Mouse (Mus musculus): ENCODE data around the gene Plk3. TPM values are rescaled to one million over a fixed set of nuclear protein-coding genes. Genes with fewer than 3 reads are reported as not detected.
A peak's percentile ranks its signal among the peaks of the same experiment; 100 is the strongest.
"Not testable (repeated sequence)": the region's sequence is repeated elsewhere in the genome, so short reads cannot be mapped to it uniquely, and the experiment has no call there.

Gene Plk3
- polyA plus RNA-seq (2015; fragmentation: Nextera tagmentation; extraction: Ambion mirVana), result 3.1 and 3.7 TPM in 2 replicates

DNA sequence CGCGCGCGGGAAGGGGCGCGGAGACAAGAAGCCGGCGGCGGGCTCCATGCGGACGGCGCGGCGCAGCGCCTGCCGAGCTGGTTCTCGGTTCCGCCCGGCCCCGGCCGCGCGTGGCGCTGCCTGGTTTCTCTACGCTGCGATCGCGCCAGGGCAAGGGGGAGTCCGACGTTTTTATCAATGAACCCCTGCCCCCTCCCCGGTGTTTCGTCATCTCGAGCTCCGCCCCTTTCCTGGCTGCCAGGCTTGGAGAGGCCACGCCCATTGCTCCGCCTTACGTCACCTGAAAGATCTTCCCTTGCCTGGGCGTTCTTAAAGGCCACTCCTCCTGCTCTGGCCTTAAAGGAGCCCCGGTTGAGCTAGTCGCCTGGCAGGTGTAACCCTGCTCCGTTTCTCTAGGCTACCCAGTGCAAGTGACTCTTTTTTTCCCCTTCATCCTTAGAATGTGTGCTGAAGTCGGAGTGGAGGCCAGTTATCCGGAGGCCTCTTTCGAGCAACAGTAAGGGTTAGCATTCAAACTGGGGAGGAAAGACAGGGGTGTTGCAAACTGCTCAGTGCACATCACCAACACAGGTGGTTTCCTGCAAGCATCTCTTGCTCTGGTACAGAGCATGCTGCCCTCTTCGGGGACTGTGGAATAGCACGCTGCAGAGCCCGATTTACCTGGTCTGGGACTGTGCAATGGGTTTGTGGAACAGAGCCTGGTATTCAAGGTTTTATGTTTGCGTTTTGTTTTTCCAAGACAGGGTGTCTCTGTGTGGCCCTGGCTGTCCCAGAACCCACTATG, at the start of gene Plk3:
Gene Plk3 (minus strand): TSS at position 147 of the 784 bp plus-strand sequence.
- peaks cover 15% of the 10 kb centered on the region for H3K27me3 ChIP-seq (ENCODE audit: insufficient read depth, low read length)
- no peaks in the 10 kb centered on the region for H3K9me3 ChIP-seq (ENCODE audit: low read length)
- H3K4me3 ChIP-seq (ENCODE audit: low read length), result peak within 1 kb of the TSS; percentile 77
- H3K36me3 ChIP-seq (ENCODE audit: insufficient read depth, low read length), result no peaks in the 10 kb centered on the region
- H3K4me2 ChIP-seq (replicated peaks; ENCODE audit: low read depth, low read length), result peak within 1 kb of the TSS; percentile 98
- 1% methylated on average over 40 of the region's 48 CpGs for WGBS
- peak within 1 kb of the TSS; percentile 87 for H3K9ac ChIP-seq (replicated peaks; ENCODE audit: low read length)
- no peak within 1 kb of the TSS for H3K27ac ChIP-seq (ENCODE audit: low read length)
- ATAC-seq (ENCODE audit: low FRiP score, low TSS enrichment), result peak; percentile 93
- peaks cover 15% of the 10 kb centered on the region for H3K4me1 ChIP-seq (ENCODE audit: insufficient read depth, low read length)

DNA sequence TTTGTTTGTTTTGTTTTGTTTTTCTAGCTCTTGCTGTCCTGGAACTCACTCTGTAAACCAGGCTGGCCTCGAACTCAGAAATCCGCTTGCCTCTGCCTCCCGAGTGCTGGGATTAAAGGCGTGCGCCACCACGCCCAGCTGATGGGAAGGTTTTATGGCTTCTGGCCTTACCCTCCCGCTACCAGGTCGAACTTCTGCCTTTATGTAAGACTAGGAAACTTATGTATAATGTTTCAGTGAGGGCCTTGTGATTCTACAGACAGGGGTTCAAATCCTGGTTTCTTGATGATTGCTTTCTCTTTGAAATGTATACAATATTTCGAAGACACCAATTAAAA, 49.0 kb upstream of the Plk3 start:
- H3K27ac ChIP-seq (ENCODE audit: low read length), result peak overlapping the region; percentile 65; the same call in 1 of the 2 replicates
- H3K9ac ChIP-seq (replicated peaks; ENCODE audit: low read length), result peak overlapping the region; percentile 77
- peaks cover 22% of the 10 kb centered on the region for H3K36me3 ChIP-seq (ENCODE audit: insufficient read depth, low read length)
- H3K4me3 ChIP-seq (ENCODE audit: low read length), result peak overlapping the region; percentile 89
- WGBS, result 12% methylated on average over 9 of the region's 9 CpGs
- peak; percentile 50 for ATAC-seq (ENCODE audit: low FRiP score, low TSS enrichment)
- H3K9me3 ChIP-seq (ENCODE audit: low read length); H3K27me3 ChIP-seq (ENCODE audit: insufficient read depth, low read length): not testable (repeated sequence)
- H3K4me2 ChIP-seq (replicated peaks; ENCODE audit: low read depth, low read length), result peak overlapping the region; percentile 74
- H3K4me1 ChIP-seq (ENCODE audit: insufficient read depth, low read length), result peaks cover 12% of the 10 kb centered on the region

GRCm38 (mm10) chr4:117181863-117182758, 48.3 kb upstream of the Plk3 start, which contains the start of gene Kif2c:
TSS of gene Kif2c (minus strand) at chr4:117182639.
- Histone ChIP-seq H3K4me2 (replicated peaks; ENCODE audit: low read depth, low read length) (peak within 1 kb of the TSS; percentile 74), H3K4me3 (ENCODE audit: low read length) (peak within 1 kb of the TSS; percentile 89), H3K9me3 (ENCODE audit: low read length) (no peaks in the 10 kb centered on the region), H3K27ac (ENCODE audit: low read length) (peak within 1 kb of the TSS; percentile 81), H3K4me1 (ENCODE audit: insufficient read depth, low read length) (peaks cover 12% of the 10 kb centered on the region), H3K27me3 (ENCODE audit: insufficient read depth, low read length) (no peaks in the 10 kb centered on the region), H3K9ac (replicated peaks; ENCODE audit: low read length) (peak within 1 kb of the TSS; percentile 78), H3K36me3 (ENCODE audit: insufficient read depth, low read length) (peaks cover 28% of the 10 kb centered on the region)
- ATAC-seq (ENCODE audit: low FRiP score, low TSS enrichment), result peak; percentile 98
- 1% methylated on average over 42 of the region's 42 CpGs for WGBS

DNA sequence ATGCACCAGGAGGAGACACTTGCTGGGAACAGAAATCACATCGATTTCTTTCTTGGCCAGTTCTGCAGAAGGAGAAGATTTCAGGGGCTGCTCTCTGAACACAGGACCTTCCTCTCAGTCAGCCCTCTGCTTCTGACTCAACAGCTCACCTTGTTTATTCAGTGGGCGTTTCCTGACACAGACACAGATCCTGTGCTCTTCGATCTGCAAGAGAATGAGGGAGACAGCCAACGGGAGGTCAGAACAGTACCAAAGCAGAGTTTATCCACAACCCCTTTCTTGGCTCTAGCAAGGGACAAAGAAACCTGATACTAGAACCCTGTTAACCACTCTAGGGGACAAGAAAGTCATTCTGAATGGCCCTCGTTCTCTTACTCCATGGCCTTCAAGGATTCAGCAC, 36.2 kb upstream of the Plk3 start:
- ATAC-seq (ENCODE audit: low FRiP score, low TSS enrichment), result no peak
- H3K27ac ChIP-seq (ENCODE audit: low read length), result no peak overlapping the region
- H3K9me3 ChIP-seq (ENCODE audit: low read length), result no peaks in the 10 kb centered on the region
- peaks cover 89% of the 10 kb centered on the region for H3K36me3 ChIP-seq (ENCODE audit: insufficient read depth, low read length)
- no peaks in the 10 kb centered on the region for H3K4me1 ChIP-seq (ENCODE audit: insufficient read depth, low read length)
- H3K9ac ChIP-seq (replicated peaks; ENCODE audit: low read length), result no peak overlapping the region
- H3K27me3 ChIP-seq (ENCODE audit: insufficient read depth, low read length), result no peaks in the 10 kb centered on the region
- 84% methylated on average over 5 of the region's 5 CpGs for WGBS
- H3K4me3 ChIP-seq (ENCODE audit: low read length), result no peak overlapping the region
- H3K4me2 ChIP-seq (replicated peaks; ENCODE audit: low read depth, low read length), result no peak overlapping the region

GRCm38 (mm10) chr4:117161183-117161582, 27.4 kb upstream of the Plk3 start:
- Histone ChIP-seq H3K9me3 (ENCODE audit: low read length) (no peaks in the 10 kb centered on the region), H3K36me3 (ENCODE audit: insufficient read depth, low read length) (peaks cover 60% of the 10 kb centered on the region)

DNA sequence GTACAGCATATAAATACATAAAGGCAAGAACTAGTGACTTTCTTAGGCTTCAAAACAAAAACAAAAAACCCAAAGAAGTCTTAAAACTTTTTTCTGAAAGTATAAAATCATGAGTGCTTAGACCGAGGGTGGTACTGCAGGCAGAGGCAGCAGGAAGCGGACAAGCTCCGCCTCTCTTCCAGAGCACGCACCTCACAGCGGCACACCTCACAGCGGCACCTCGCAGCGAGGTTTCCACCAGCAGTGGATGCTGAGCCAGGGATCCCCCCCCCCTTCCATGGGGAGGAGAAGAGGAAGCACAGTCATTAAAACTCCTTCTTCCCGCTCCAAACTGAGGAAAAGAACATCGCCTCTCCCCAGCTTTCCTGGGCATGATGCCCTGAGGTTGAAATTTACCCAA, 25.9 kb upstream of the Plk3 start:
- Histone ChIP-seq H3K4me2 (replicated peaks; ENCODE audit: low read depth, low read length) (no peak overlapping the region), H3K9ac (replicated peaks; ENCODE audit: low read length) (no peak overlapping the region), H3K4me3 (ENCODE audit: low read length) (no peak overlapping the region), H3K27ac (ENCODE audit: low read length) (no peak overlapping the region), H3K4me1 (ENCODE audit: insufficient read depth, low read length) (peaks cover under 1% of the 10 kb centered on the region; the same call in 1 of the 2 replicates), H3K36me3 (ENCODE audit: insufficient read depth, low read length) (peaks cover 47% of the 10 kb centered on the region), H3K9me3 (ENCODE audit: low read length) (no peaks in the 10 kb centered on the region), H3K27me3 (ENCODE audit: insufficient read depth, low read length) (no peaks in the 10 kb centered on the region)
- no peak for ATAC-seq (ENCODE audit: low FRiP score, low TSS enrichment)
- 82% methylated on average over 10 of the region's 10 CpGs for WGBS

More at GRCm38 (mm10) chr4:117161183-117161582, 27.4 kb upstream of the Plk3 start:
- H3K27ac ChIP-seq (ENCODE audit: low read length), result no peak overlapping the region
- ATAC-seq (ENCODE audit: low FRiP score, low TSS enrichment), result no peak
- H3K4me1 ChIP-seq (ENCODE audit: insufficient read depth, low read length), result no peaks in the 10 kb centered on the region
- WGBS, result 65% methylated on average over 4 of the region's 4 CpGs
- H3K27me3 ChIP-seq (ENCODE audit: insufficient read depth, low read length), result no peaks in the 10 kb centered on the region
- no peak overlapping the region for H3K4me2 ChIP-seq (replicated peaks; ENCODE audit: low read depth, low read length)
- no peak overlapping the region for H3K9ac ChIP-seq (replicated peaks; ENCODE audit: low read length)
- H3K4me3 ChIP-seq (ENCODE audit: low read length), result no peak overlapping the region

DNA sequence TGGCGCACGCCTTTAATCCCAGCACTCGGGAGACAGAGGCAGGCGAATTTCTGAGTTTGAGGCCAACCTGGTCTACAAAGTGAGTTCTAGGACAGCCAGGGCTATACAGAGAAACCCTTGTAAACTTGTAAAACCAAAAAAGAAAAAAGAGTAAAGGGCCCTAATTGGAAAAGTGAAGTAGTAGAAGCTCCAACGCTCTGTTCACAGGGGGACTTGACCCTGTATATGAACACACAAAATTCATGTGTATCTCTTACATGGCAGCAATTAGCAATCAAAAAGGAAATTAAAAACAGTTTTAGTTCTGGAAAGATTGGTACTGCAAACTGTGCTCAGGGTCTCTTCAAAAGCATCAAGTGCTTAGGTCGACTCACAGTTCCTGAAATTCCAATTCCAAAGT, 22.6 kb upstream of the Plk3 start:
- Histone ChIP-seq H3K36me3 (ENCODE audit: insufficient read depth, low read length) (peaks cover 52% of the 10 kb centered on the region), H3K9me3 (ENCODE audit: low read length) (no peaks in the 10 kb centered on the region), H3K4me1 (ENCODE audit: insufficient read depth, low read length) (peaks cover 16% of the 10 kb centered on the region), H3K27ac (ENCODE audit: low read length) (peak overlapping the region; percentile 92; the same call in 1 of the 2 replicates), H3K9ac (replicated peaks; ENCODE audit: low read length) (peak overlapping the region; percentile 99), H3K27me3 (ENCODE audit: insufficient read depth, low read length) (no peaks in the 10 kb centered on the region), H3K4me2 (replicated peaks; ENCODE audit: low read depth, low read length) (peak overlapping the region; percentile 62), H3K4me3 (ENCODE audit: low read length) (peak overlapping the region; percentile 85)
- WGBS, result 28% methylated on average over 6 of the region's 6 CpGs
- no peak for ATAC-seq (ENCODE audit: low FRiP score, low TSS enrichment)

DNA sequence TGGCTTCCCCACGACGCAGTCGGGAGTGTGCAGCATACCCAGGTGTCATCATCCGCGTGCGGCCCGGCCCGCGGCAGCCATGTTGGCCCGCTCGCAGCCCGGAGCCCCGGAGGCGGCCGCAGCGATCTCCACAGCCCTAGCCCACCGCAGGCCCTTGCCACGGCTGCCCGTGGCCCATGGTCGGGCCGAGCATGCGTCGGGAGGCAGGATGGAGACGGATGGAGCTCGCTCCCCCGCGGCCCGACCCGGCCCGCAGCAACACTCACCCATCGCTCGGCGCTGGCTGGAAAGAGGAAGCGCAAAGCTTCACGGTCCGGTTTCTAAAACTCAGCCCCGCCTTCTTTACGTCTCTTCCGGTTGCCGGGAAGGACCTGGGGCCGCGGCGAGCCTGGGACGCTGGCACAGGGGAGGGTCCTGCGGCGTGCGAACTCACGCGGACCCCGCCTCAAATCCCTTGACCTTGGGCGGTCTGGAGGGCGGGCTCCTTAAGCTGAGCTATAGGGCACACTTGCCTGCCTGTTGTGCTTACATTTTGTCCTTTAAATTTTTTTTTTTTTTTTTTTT, 22.1 kb upstream of the Plk3 start, which contains the start of gene Rps8:
Gene Rps8 (minus strand): TSS at position 452 of the 564 bp plus-strand sequence.
- H3K4me3 ChIP-seq (ENCODE audit: low read length), result peak within 1 kb of the TSS; percentile 85
- peak; percentile 96 for ATAC-seq (ENCODE audit: low FRiP score, low TSS enrichment)
- peak within 1 kb of the TSS; percentile 99 for H3K9ac ChIP-seq (replicated peaks; ENCODE audit: low read length)
- 0% methylated on average over 52 of the region's 52 CpGs for WGBS
- no peaks in the 10 kb centered on the region for H3K9me3 ChIP-seq (ENCODE audit: low read length)
- H3K4me1 ChIP-seq (ENCODE audit: insufficient read depth, low read length), result peaks cover 16% of the 10 kb centered on the region
- peaks cover 52% of the 10 kb centered on the region for H3K36me3 ChIP-seq (ENCODE audit: insufficient read depth, low read length)
- H3K4me2 ChIP-seq (replicated peaks; ENCODE audit: low read depth, low read length), result peak within 1 kb of the TSS; percentile 62
- no peaks in the 10 kb centered on the region for H3K27me3 ChIP-seq (ENCODE audit: insufficient read depth, low read length)
- peak within 1 kb of the TSS; percentile 92 for H3K27ac ChIP-seq (ENCODE audit: low read length)

- ATAC-seq (ENCODE audit: low FRiP score, low TSS enrichment), result peak; percentile 6; the same call in 1 of the 2 replicates
- Histone ChIP-seq H3K9me3 (ENCODE audit: low read length) (no peaks in the 10 kb centered on the region), H3K4me2 (replicated peaks; ENCODE audit: low read depth, low read length) (peak overlapping the region; percentile 62), H3K36me3 (ENCODE audit: insufficient read depth, low read length) (peaks cover 53% of the 10 kb centered on the region), H3K27ac (ENCODE audit: low read length) (peak overlapping the region; percentile 92), H3K9ac (replicated peaks; ENCODE audit: low read length) (peak overlapping the region; percentile 99), H3K27me3 (ENCODE audit: insufficient read depth, low read length) (no peaks in the 10 kb centered on the region), H3K4me1 (ENCODE audit: insufficient read depth, low read length) (peaks cover 16% of the 10 kb centered on the region), H3K4me3 (ENCODE audit: low read length) (peak overlapping the region; percentile 85)
- WGBS, result 1% methylated on average over 40 of the region's 44 CpGs
These were observed 21.4 kb upstream of the Plk3 start for GRCm38 (mm10) chr4:117155020-117155791.

Data from kidney, embryonic 16.5 days (tissue).